Mouse (Mus musculus): ENCODE data around the gene 2310034G01Rik. TPM values are rescaled to one million over a fixed set of nuclear protein-coding genes. Genes with fewer than 3 reads are reported as not detected.

2310034G01Rik gene
- polyA plus RNA-seq, 1 experiment from 2014 or later, result 0.44 TPM

GRCm38 (mm10) chr19:46318586-46319378 is 31.3 kb downstream of the 2310034G01Rik start:
- no peak overlapping the region for H3K27ac ChIP-seq
- H3K9ac ChIP-seq, result no peak overlapping the region
- H3K4me2 ChIP-seq, result peak overlapping the region; percentile 93
- H3K36me3 ChIP-seq, result no peaks in the 10 kb centered on the region
- H3K9me3 ChIP-seq (replicated peaks), result no peaks in the 10 kb centered on the region
- peak overlapping the region; percentile 55 for H3K4me3 ChIP-seq (replicated peaks)
- DNase-seq, result peak; percentile 51
- WGBS (ENCODE audit: insufficient replicate concordance), result 11% methylated on average over 16 of the region's 16 CpGs
- peaks cover 58% of the 10 kb centered on the region for H3K4me1 ChIP-seq (replicated peaks)
- ATAC-seq (ENCODE audit: low read depth), result no peak
- H3K27me3 ChIP-seq, result peaks cover 100% of the 10 kb centered on the region

- peak overlapping the region; percentile 93 for H3K4me2 ChIP-seq
- H3K9me3 ChIP-seq (replicated peaks), result no peaks in the 10 kb centered on the region
- 3% methylated on average over 27 of the region's 42 CpGs for WGBS (ENCODE audit: insufficient replicate concordance)
- H3K36me3 ChIP-seq, result no peaks in the 10 kb centered on the region
- no peak overlapping the region for H3K27ac ChIP-seq
- H3K27me3 ChIP-seq, result peaks cover 100% of the 10 kb centered on the region
- no peak for ATAC-seq (ENCODE audit: low read depth)
- peaks cover 65% of the 10 kb centered on the region for H3K4me1 ChIP-seq (replicated peaks)
- peak overlapping the region; percentile 55 for H3K4me3 ChIP-seq (replicated peaks)
- peak overlapping the region; percentile 47; the same call in 1 of the 2 replicates for H3K9ac ChIP-seq
- DNase-seq, result no peak
Observed at GRCm38 (mm10) chr19:46318031-46318471, 32.1 kb downstream of the 2310034G01Rik start.

GRCm38 (mm10) chr19:46317546-46317885 is 32.6 kb downstream of the 2310034G01Rik start:
- Histone ChIP-seq H3K27me3 (peaks cover 97% of the 10 kb centered on the region), H3K27ac (no peak overlapping the region), H3K9ac (peak overlapping the region; percentile 47), H3K9me3 (replicated peaks) (no peaks in the 10 kb centered on the region), H3K4me1 (replicated peaks) (peaks cover 70% of the 10 kb centered on the region), H3K36me3 (peaks cover 3% of the 10 kb centered on the region), H3K4me2 (peak overlapping the region; percentile 93), H3K4me3 (replicated peaks) (peak overlapping the region; percentile 55)
- DNase-seq (peak; percentile 3), ATAC-seq (ENCODE audit: low read depth) (no peak)
- WGBS (ENCODE audit: insufficient replicate concordance), result 1% methylated on average over 47 of the region's 48 CpGs

- no peak overlapping the region for H3K27ac ChIP-seq
- peak overlapping the region; percentile 77 for H3K9ac ChIP-seq
- H3K4me1 ChIP-seq (replicated peaks), result peaks cover 75% of the 10 kb centered on the region
- peak; percentile 0 for DNase-seq
- peaks cover 92% of the 10 kb centered on the region for H3K27me3 ChIP-seq
- WGBS (ENCODE audit: insufficient replicate concordance), result 36% methylated on average over 15 of the region's 15 CpGs
- ATAC-seq (ENCODE audit: low read depth), result no peak
- peaks cover 7% of the 10 kb centered on the region for H3K36me3 ChIP-seq
- H3K4me2 ChIP-seq, result peak overlapping the region; percentile 93
- no peaks in the 10 kb centered on the region for H3K9me3 ChIP-seq (replicated peaks)
- H3K4me3 ChIP-seq (replicated peaks), result peak overlapping the region; percentile 55
Observed at GRCm38 (mm10) chr19:46316846-46317545, 33.1 kb downstream of the 2310034G01Rik start.

- Histone ChIP-seq H3K27ac (peak overlapping the region; percentile 98), H3K4me2 (peak overlapping the region; percentile 93), H3K4me1 (replicated peaks) (peaks cover 77% of the 10 kb centered on the region), H3K27me3 (peaks cover 82% of the 10 kb centered on the region), H3K9ac (peak overlapping the region; percentile 77), H3K4me3 (replicated peaks) (peak overlapping the region; percentile 56), H3K36me3 (peaks cover 18% of the 10 kb centered on the region), H3K9me3 (replicated peaks) (no peaks in the 10 kb centered on the region)
- ATAC-seq (ENCODE audit: low read depth) (peak; percentile 24), DNase-seq (peak; percentile 0)
- 47% methylated on average over 12 of the region's 12 CpGs for WGBS (ENCODE audit: insufficient replicate concordance)
Observed at GRCm38 (mm10) chr19:46315752-46316610, 34.1 kb downstream of the 2310034G01Rik start.

- DNase-seq (peak; percentile 80), ATAC-seq (ENCODE audit: low read depth) (peak; percentile 89)
- H3K36me3 ChIP-seq, result peaks cover 26% of the 10 kb centered on the region
- H3K9me3 ChIP-seq (replicated peaks), result no peaks in the 10 kb centered on the region
- peaks cover 77% of the 10 kb centered on the region for H3K27me3 ChIP-seq
- peak overlapping the region; percentile 93 for H3K4me2 ChIP-seq
- H3K4me1 ChIP-seq (replicated peaks), result peaks cover 77% of the 10 kb centered on the region
- peak overlapping the region; percentile 56 for H3K4me3 ChIP-seq (replicated peaks)
- peak overlapping the region; percentile 98 for H3K27ac ChIP-seq
- H3K9ac ChIP-seq, result peak overlapping the region; percentile 77
- 6% methylated on average over 14 of the region's 14 CpGs for WGBS (ENCODE audit: insufficient replicate concordance)
Observed at GRCm38 (mm10) chr19:46314872-46315742, 35.0 kb downstream of the 2310034G01Rik start.

- H3K9me3 ChIP-seq (replicated peaks), result no peaks in the 10 kb centered on the region
- DNase-seq, result peak; percentile 75
- H3K4me1 ChIP-seq (replicated peaks), result peaks cover 82% of the 10 kb centered on the region
- peak overlapping the region; percentile 56 for H3K4me3 ChIP-seq (replicated peaks)
- H3K27me3 ChIP-seq, result peaks cover 68% of the 10 kb centered on the region
- peak overlapping the region; percentile 77 for H3K9ac ChIP-seq
- peak overlapping the region; percentile 98 for H3K27ac ChIP-seq
- H3K36me3 ChIP-seq, result peaks cover 33% of the 10 kb centered on the region
- 11% methylated on average over 18 of the region's 18 CpGs for WGBS (ENCODE audit: insufficient replicate concordance)
- ATAC-seq (ENCODE audit: low read depth), result peak; percentile 59
- peak overlapping the region; percentile 93 for H3K4me2 ChIP-seq
Observed at GRCm38 (mm10) chr19:46314151-46314601, 35.9 kb downstream of the 2310034G01Rik start.

GRCm38 (mm10) chr19:46313591-46313990 is 36.5 kb downstream of the 2310034G01Rik start:
- Histone ChIP-seq H3K4me1 (replicated peaks) (peaks cover 82% of the 10 kb centered on the region), H3K9ac (peak overlapping the region; percentile 77), H3K27me3 (peaks cover 65% of the 10 kb centered on the region), H3K27ac (peak overlapping the region; percentile 98), H3K36me3 (peaks cover 33% of the 10 kb centered on the region), H3K9me3 (replicated peaks) (no peaks in the 10 kb centered on the region), H3K4me2 (peak overlapping the region; percentile 93), H3K4me3 (replicated peaks) (peak overlapping the region; percentile 56)
- DNase-seq, result no peak
- ATAC-seq (ENCODE audit: low read depth), result no peak
- 69% methylated on average over 6 of the region's 6 CpGs for WGBS (ENCODE audit: insufficient replicate concordance)

GRCm38 (mm10) chr19:46313116-46313515 is 37.0 kb downstream of the 2310034G01Rik start:
- peak overlapping the region; percentile 98 for H3K27ac ChIP-seq
- H3K4me3 ChIP-seq (replicated peaks), result peak overlapping the region; percentile 56
- whole genome bisulfite sequencing (ENCODE audit: insufficient replicate concordance), result 87% methylated on average over 9 of the region's 9 CpGs
- no peak for ATAC-seq (ENCODE audit: low read depth)
- no peak for DNase-seq
- H3K4me1 ChIP-seq (replicated peaks), result peaks cover 82% of the 10 kb centered on the region
- peaks cover 33% of the 10 kb centered on the region for H3K36me3 ChIP-seq
- peak overlapping the region; percentile 93 for H3K4me2 ChIP-seq
- peak overlapping the region; percentile 77 for H3K9ac ChIP-seq
- H3K27me3 ChIP-seq, result peaks cover 65% of the 10 kb centered on the region
- H3K9me3 ChIP-seq (replicated peaks), result no peaks in the 10 kb centered on the region

- WGBS (ENCODE audit: insufficient replicate concordance), result 89% methylated on average over 21 of the region's 21 CpGs
- DNase-seq, result no peak
- Histone ChIP-seq H3K9me3 (replicated peaks) (no peaks in the 10 kb centered on the region), H3K27me3 (peaks cover 65% of the 10 kb centered on the region), H3K36me3 (peaks cover 37% of the 10 kb centered on the region), H3K4me3 (replicated peaks) (peak overlapping the region; percentile 56; the same call in 1 of the 2 replicates), H3K4me2 (peak overlapping the region; percentile 93), H3K4me1 (replicated peaks) (peaks cover 76% of the 10 kb centered on the region), H3K9ac (peak overlapping the region; percentile 77; the same call in 1 of the 2 replicates), H3K27ac (peak overlapping the region; percentile 98)
- no peak for ATAC-seq (ENCODE audit: low read depth)
Observed at GRCm38 (mm10) chr19:46312566-46312965, 37.5 kb downstream of the 2310034G01Rik start.
